Mouse (Mus musculus): ENCODE measurements around the gene Snx33. TPM values are rescaled to one million over a fixed set of nuclear protein-coding genes. Genes with fewer than 3 reads are reported as not detected.
"Not testable (repeated sequence)": the region's sequence is repeated elsewhere in the genome, so short reads cannot be mapped to it uniquely, and the experiment has no call there.

Snx33 gene
- 1 to 10 TPM; 4.2 to 7.6 (median 5.8) TPM for polyA plus RNA-seq (2017; shearing (Covaris generic))

DNA sequence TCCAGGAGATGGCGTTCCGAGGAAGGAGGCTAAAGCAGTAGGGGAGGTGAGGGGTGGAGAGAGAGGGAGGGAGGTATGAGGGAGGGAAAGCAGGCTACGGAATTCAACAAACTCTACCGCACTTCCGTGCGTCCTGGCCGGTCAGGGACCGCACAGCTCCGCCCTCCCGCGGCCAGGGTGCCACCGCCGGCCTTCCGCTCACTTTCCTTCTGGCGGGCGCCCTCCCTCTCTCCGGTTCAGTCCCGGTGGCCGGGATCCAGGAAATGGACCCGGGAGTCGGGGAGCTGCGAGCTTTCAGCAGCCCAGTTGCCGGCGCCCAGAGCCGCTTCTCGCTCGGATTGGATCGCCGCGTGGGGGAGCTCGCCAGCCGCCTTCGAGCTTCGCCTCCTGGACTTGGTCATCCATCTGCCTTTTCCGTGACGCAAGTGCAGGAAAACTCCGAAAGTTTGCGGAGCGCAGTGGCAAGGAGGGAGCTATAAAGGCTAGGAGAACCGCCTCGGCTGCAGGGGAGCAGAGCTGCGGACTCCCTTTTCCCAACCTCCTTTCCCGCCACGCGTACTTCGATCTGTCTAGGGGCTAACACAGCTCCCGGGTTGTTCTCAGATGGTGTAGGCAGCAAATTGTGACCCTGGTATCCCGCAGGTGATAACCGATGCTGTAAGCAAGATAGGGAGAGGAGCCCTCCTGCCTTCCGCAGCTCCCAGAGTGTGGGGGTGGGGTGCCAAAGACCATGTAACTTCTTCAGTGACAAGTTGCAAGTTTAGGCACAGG lies at the start of gene Snx33:
Gene Snx33, minus strand, starts transcription at position 331 of the 771 bp plus-strand sequence.
- peak; percentile 72 for ATAC-seq

DNA sequence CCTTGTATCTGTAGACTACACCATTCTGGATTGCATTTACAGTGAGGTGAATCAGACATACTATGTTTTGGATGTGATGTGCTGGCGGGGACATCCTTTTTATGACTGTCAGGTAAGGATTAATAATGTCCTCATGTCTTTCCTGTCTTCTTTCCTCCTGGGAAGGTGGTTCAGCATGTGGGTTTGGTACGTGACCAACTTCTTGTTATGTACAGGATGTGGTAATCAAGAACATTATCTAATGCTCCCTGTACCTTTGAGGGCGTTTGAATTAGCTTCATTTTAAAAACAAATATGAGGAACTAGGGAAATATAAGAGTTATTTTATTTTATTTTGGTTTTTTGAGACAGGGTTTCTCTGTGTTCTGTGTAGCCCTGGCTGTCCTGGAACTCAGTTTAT lies 47.0 kb upstream of the Snx33 start:
- peak; percentile 77 for ATAC-seq

DNA sequence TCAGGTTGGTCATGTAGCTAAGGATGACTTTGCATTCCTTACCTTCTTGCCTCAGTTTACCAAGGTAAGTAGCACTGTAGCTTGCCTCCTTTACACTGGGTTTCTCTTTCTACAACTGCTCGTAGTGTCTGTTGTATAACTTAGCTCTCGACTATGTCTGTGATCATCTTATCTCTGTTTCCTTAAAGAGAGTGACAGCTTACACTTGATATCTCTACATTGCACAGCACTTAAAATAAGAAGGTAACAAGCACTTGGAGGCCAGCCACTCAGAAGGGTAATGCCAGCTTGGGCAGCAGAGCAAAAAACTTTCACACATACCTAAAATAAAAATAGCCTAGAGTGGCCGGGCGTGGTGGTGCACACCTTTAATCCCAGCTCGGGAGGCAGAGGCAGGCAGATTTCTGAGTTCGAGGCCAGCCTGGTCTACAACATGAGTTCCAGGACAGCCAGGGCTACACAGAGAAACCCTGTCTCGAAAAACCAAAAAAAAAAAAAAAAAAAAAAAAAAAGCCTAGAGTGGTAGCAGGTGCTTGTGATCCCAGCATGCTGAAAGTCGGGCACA lies 45.9 kb upstream of the Snx33 start:
- ATAC-seq = no peak

DNA sequence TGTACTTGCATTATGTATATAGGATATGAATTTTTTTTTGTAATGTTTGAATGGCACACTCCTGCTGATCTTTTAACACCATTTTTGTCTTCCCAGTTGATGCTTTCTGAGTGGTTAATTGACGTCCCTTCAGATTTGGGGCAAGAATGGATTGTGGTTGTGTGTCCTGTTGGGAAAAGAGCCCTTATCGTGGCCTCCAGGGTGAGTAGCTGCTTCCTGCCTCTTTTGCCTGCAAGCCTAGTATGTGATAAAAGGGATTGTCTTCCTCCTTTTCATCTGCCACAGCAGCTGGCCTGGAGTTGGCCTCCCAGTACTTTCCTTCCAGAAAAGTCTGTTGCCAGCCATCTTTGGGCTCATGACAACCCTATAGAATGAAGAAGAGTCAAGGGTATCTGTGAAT lies 42.0 kb upstream of the Snx33 start:
- ATAC-seq = no peak

DNA sequence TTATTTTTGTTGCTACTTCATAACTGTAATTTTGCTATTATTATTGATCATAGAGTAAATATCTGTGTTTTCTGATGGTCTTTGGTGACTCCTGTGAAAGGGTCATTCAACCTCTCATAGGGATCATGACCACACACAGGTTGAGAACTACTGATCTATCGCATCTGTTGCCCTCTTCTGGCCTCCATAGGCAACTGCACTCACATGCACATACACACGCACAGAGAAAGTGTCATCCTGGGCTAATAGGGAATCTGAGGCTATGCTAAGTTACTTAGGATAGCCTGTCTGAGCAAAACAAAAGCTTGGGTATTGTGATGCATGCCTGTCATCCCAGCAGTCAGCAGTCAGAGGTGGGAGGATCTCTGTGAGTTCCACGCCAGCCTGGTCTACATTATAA lies 33.4 kb upstream of the Snx33 start:
- ATAC-seq = no peak

DNA sequence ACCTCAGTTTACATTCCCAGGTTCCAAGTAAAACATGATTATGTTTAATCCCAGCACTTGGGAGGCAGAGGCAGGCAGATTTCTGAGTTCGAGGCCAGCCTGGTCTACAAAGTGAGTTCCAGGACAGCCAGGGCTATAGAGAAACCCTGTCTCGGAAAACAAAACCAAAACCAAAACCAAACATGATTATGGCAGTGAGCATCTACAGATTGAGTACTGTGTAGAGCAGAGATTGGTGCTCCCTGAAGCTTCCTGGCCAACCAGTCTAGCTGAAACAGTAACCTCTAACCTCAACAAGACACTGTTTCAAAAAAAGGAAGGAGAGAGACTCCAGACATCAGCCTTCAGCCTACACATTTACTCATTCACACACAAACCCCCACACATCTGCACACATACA lies 30.5 kb upstream of the Snx33 start:
- ATAC-seq = peak; percentile 58

DNA sequence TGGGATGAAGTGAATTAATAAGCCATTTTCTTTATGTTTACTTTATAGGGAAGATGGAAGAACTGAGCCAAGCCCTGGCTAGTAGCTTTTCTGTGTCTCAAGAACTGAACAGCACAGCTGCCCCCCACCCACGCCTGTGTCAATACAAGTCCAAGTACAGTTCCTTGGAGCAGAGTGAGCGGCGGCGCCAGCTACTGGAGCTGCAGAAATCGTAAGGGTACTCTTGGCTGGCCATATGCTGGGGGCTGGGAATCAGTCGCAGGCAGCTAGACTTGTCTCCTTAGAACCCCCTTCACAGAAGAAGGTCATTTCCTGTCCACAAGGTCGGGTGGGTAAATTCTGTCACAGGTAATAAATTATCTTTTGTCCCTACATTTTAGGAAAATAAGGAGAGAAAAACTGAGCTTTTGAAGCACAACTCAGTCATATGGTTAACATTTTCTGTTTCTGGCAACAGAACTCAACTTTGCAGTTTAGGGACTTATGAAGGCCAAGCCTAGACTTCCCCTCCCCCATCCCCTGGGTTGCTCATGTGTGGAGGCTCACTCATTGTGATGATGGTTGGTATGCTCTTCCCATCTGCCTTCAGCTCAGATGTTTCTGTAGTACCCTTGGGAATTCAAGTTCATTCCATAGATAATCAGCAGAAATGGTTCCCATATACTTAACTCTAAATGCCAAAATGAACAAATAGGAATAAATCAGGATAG lies 28.9 kb upstream of the Snx33 start:
- no peak for ATAC-seq

DNA sequence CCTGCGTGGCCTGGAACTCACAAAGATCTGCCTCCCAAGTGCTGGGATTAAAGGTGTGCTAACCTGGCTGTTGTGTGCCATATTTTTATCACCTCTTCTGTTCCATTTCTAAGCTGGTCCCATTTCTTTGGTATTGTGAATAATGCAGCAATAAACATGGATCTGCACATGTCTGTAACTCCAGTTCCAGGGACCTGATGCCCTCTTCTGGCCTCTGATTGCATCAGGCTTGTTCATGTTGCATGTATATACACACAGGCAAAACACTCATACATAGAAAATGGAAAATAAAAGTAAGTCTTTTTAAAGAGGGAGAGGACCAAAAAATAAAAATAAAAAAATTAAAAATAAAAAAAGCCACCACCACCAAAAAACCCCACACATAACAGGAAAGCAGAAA lies 25.4 kb upstream of the Snx33 start:
- no peak for ATAC-seq

DNA sequence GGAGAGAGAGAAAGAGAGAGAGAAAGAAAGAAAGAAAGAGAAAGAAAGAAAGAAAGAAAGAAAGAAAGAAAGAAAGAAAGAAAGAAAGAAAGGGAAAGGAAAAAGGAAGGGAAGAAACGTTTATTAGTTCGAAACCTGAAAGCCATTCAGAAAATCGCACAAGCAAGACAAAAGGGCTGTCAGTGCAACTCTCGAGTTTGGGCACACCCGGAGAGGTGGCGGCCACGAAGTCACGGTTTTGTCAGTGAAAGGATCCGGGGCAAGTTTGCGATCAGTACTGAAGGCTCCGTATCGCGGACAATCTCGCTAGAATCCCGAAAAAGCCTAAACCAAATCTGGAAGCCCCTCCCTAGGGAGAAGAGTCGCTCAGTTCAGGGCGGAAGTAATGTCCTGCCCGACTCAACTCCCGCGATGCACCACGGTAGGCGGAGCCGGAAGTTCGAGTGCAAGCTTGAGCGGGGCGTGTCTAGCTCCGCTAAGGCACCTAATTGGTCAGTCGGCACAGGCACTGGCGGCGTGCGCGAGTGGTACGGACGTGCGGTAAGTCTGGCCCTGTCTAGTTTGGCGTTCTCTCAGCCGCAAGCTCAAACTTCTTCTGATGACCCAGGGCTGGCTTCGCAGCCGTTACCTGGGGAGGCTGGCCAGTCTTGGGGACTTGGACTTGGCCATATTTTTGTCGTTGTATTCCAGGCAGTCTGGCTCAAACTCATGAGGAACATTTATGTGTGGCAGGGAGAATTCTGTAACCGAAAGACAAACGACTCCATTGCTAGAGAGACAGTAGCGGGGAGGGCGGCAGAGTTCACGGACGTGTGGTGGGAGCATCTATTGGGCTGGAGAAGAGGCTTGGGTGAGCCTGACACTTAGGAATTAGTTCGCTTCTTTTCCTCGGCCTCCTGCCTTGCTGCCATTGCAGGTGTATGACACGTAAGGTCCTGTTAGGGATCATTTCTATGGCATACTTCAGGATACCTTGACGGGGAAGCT lies 22.5 kb upstream of the Snx33 start, which contains the start of gene Snupn:
Gene Snupn, plus strand, starts transcription at position 465 of the 987 bp plus-strand sequence.
- ATAC-seq = peak; percentile 100

DNA sequence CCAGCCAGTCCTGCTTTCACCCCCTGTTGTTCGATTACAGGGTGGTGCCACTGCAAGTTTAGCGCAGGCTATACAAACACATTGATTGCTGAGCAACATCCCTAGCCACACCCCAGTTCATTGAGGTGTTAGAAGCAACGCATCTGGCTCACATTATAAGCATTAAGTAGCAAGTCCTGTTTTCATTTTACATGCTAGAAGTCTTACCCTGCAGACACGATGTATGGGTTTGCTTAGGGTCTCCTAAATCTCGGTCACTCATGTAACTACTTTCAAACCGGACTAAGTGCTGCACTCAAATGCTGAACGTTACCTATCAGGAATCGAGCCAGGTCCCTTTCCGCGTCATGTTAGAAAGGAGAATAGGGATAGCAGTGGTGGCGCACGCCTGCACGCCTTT lies 21.6 kb upstream of the Snx33 start:
- no peak for ATAC-seq

DNA sequence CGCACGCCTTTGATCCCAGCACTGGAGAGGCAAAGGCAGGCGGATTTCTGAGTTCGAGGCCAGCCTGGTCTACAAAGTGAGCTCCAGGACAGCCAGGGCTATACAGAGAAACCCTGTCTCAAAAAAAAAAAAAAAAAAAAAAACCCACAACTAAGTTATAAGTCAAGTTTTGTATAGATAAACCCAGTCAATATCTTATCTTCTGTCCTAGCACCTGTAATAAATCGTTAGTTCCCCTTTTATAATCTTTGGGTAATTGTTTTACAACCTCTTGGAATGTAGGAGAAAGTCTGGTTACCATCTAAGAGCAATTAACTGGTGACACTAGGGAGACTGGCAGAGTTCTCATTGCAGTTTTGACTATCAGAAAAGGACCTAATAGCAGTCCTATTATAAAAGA lies 20.5 kb upstream of the Snx33 start:
- not testable (repeated sequence) for ATAC-seq

DNA sequence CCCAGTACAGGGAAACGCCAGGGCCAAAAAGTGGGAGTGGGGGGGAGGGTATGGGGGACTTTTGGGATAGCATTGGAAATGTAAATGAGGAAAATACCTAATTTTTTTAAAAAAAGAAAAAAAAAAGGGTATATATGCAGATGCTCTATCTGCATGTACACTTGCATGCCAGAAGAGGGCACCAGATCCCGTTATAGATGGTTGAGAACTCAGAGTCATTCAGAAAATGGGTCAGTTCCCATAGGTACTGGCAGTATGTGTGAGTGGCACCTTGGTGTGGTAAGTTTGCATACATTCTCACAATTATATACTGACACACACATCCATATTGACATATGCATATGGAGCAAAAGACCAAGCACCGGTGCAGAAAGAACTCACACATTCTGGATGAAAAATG lies 19.3 kb upstream of the Snx33 start:
- not testable (repeated sequence) for ATAC-seq

DNA sequence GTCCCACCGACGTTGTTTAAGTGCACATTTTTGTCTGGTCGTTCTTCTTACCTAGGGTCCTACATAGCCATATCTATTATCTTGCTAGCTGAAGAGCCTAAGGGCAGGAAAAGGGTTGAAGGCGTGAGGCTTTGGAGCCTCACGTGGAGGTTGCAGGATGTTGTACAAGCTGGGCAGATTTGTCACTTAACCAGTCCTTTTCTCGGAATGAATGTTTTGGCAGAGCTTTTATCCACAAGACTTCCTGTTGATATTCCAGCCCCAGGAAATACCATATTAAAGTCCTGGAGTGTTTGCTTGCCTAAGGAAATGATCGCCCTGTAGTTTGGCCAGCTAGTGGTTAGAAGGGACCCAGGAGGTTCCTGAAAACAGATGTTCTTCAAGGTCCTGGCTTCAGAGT lies 10.2 kb upstream of the Snx33 start:
- no peak for ATAC-seq

DNA sequence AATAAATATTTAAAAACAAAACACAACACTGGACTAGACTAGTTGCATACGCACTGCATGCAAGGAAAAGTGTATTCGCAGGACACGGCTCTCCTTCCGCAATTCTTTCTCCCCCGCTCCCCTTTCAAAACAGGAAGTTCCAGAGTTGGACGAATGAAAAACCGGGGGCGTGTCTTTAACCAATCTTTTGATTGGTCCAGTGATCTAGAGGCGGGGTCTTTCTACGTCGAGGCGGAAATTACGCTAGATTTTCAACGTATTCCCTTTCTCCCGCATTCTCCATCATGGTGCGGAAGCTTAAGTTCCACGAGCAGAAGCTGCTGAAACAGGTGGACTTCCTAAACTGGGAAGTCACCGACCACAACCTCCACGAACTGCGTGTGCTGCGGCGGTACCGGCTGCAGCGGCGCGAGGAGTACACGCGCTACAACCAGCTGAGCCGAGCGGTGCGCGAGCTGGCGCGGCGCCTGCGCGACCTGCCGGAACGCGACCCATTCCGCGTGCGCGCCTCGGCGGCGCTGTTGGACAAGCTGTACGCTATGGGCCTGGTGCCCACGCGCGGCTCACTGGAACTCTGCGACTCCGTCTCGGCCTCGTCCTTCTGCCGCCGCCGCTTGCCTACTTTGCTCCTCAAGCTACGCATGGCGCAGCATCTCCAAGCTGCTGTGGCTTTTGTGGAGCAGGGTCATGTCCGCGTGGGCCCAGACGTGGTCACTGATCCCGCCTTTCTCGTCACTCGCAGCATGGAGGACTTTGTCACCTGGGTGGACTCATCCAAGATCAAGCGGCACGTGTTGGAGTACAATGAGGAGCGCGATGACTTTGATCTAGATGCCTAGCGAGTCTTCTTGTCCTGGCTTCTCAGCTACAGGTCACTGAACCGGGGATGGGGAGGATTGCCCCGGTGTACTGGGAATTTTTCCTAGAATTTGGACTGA lies 9.3 kb upstream of the Snx33 start, which contains the start of gene Imp3:
Gene Imp3, plus strand, starts transcription at position 253 of the 938 bp plus-strand sequence.
- peak; percentile 93 for ATAC-seq

DNA sequence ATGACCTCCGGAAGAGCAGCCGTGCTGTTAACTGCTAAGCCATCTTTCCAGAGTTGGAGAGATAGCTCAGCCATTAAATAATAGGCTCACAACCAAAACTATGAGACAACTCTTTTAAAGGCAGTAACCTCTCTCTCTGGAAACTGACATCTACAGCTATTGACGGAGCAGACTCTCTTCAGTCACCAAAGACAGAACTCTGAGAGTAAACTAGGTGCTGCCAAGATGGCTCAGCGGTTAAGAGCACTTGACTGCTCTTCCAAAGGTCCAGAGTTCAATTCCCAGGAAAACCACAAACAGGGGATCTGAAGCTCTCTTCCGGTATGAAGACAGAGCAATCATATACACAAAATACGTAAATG lies 8.7 kb upstream of the Snx33 start:
- no peak for ATAC-seq

DNA sequence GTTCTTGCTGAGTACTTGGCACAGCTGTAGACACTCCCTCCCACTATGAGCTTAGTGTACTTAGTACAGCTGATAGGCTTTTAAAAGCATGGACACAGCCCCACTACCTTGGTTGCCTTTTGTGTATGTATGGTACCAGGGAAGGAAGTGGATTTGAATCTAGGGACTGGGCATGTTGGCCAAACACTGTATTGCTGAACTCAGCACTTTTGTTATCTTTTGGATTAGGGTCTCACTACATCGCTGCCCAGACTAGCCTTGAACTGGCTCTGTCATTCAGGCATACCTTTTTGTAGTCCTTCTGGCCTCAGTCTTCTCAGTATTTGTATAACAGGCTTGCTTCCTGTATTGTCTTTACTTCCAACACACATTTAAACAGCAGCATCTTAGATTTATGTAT lies 2.4 kb upstream of the Snx33 start:
- ATAC-seq = no peak

DNA sequence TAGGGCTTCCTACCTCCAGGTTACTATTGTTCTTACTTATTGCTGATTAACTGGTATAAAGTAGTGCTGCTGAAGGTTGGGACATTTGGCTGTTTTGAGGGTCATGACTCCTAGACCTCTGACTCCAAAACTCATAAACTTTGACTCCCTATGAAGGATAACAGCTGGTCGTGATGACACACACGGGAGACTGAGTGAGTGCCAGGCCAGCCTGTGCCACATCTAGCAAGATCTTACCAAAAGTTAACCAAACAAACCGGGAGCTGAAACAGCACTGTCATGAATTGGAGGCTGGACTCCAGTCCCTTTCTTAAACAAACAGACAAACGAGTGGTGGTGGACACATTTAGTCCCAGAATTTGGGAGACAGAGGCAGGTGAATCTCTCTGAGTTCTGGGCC lies 1.3 kb upstream of the Snx33 start:
- ATAC-seq = no peak

DNA sequence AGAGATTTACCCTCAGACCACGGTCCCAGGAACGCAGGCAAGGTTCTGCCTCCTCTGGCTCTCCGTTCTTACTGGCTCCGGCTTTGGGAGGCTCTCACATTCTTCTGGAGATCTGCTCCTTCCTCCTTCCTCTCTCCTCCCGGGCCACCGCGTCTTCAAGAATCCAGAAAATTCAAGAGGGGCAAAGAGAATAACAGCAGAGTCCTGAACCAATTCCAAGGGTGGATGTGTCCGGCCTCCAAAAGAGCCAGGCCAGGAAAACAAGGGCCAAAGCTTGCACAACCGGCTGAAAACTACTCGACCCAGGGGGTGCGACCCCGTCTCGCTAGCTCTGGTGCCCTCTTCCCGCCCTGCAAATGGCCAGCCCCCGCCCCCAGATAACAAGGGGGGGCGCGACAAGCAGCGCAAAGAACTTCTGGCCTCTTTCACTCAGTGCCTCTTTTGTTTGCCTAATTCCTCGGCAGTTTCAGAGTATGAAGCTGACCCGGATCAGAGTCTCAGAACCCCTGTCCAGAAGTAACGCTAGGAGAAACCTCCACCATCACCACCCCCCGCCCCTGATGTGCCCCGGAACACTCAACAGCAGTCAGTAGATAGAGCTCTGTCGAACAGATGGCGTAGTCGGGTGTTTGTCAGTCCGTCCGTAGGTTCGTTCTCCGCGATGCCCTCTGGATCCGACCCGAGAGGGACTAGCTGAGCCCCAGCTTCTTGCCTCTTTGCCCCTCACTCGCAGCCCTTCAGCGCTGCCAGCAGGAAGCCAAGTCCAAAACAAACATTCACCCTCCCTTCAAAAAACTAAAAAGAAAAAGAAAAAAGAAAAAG lies 769 bp downstream of the Snx33 start:
- peak; percentile 27 for ATAC-seq

DNA sequence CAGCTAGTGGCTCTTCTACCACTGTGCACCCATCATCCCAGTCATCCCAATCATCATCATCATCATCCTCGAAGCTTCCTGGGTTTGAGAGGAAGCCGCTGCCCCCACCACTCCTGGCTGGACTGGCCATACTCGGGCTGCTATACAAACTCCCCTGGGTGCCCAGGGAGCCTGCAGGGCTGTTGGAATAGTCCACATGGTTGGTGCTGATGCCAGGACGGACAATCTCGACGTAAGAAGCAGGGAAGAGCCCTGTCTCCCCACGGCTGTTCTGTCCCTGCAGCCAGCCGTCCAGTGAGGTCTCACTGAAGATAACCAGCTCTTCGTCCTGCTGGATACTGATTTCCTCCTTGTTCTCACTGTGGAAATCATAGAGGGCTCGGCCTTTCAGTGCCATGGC lies 1.8 kb downstream of the Snx33 start:
- ATAC-seq = no peak

DNA sequence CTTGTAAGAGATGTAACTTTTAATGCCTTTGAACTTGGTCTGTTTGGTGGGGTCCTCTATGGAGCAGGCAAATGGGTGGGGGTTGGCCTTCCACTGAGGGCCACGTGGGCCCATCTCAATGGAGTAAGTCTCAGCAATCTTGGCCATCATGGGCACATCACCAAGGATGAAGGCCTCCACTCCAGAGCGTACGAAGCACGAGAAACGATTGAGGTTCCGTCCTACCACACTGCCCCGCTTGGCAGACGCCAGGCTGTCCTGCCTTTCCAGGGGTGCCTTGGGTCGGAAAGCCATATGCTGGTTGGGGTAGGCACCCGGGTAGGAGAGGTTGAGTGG lies 2.2 kb downstream of the Snx33 start:
- no peak for ATAC-seq

Data from inflammation-experienced regulatory T-cells, adult 6 months (primary cell).